Mouse (Mus musculus) cerebellum, adult 9-10 months (tissue): ENCODE measurements around the gene Krt39.

Experiments
- DNase-seq: peaks from one replicate; pipeline ENCODE4 v3.0.0; 2022

Gene Krt39

GRCm38 (mm10) chr11:99521288-99521860 lies at the start of gene Krt39:
Gene Krt39, minus strand, starts transcription at chr11:99521338.
- no peak for DNase-seq

- no peak for DNase-seq
These were observed 45.4 kb upstream of the Krt39 start, which contains the start of gene Krtap3-1 for GRCm38 (mm10) chr11:99566530-99566929. Gene Krtap3-1, minus strand, starts transcription at chr11:99566630.

- no peak for DNase-seq
These were observed 41.4 kb upstream of the Krt39 start for GRCm38 (mm10) chr11:99562580-99562979.

GRCm38 (mm10) chr11:99559366-99559765 lies 38.2 kb upstream of the Krt39 start, which contains the start of gene Gm11939:
Gene Gm11939, minus strand, starts transcription at chr11:99559466.
- no peak for DNase-seq

GRCm38 (mm10) chr11:99557976-99558745 lies 37.0 kb upstream of the Krt39 start:
- DNase-seq = no peak

- no peak for DNase-seq
These were observed 35.6 kb upstream of the Krt39 start, which contains the start of gene Krtap3-2 for GRCm38 (mm10) chr11:99556753-99557152. Gene Krtap3-2, minus strand, starts transcription at chr11:99556853.

- DNase-seq = no peak
These were observed 35.1 kb upstream of the Krt39 start for GRCm38 (mm10) chr11:99556195-99556594.

- DNase-seq = no peak
These were observed 29.6 kb upstream of the Krt39 start, which contains the start of gene Krtap3-3 for GRCm38 (mm10) chr11:99550765-99551164. Gene Krtap3-3, minus strand, starts transcription at chr11:99550865.

GRCm38 (mm10) chr11:99547892-99548291 lies 26.8 kb upstream of the Krt39 start:
- DNase-seq = no peak

- peak; percentile 22 for DNase-seq
These were observed 18.6 kb upstream of the Krt39 start for GRCm38 (mm10) chr11:99539721-99540120.

- no peak for DNase-seq
These were observed 7.0 kb downstream of the Krt39 start for GRCm38 (mm10) chr11:99514098-99514497.

GRCm38 (mm10) chr11:99500095-99500805 lies 20.9 kb downstream of the Krt39 start:
- no peak for DNase-seq

GRCm38 (mm10) chr11:99496460-99496859 lies 24.7 kb downstream of the Krt39 start:
- no peak for DNase-seq

- no peak for DNase-seq
These were observed 26.4 kb downstream of the Krt39 start for GRCm38 (mm10) chr11:99494741-99495140.

- no peak for DNase-seq
These were observed 27.6 kb downstream of the Krt39 start for GRCm38 (mm10) chr11:99493574-99493850.

GRCm38 (mm10) chr11:99492733-99493573 lies 28.2 kb downstream of the Krt39 start, which contains the start of gene Krt23:
Gene Krt23, minus strand, starts transcription at chr11:99493137.
- DNase-seq = no peak

GRCm38 (mm10) chr11:99491040-99491439 lies 30.1 kb downstream of the Krt39 start:
- DNase-seq = no peak

- DNase-seq = no peak
These were observed 30.5 kb downstream of the Krt39 start for GRCm38 (mm10) chr11:99490624-99491023.

- no peak for DNase-seq
These were observed 31.9 kb downstream of the Krt39 start for GRCm38 (mm10) chr11:99489233-99489632.

- DNase-seq = no peak
These were observed 46.2 kb downstream of the Krt39 start for GRCm38 (mm10) chr11:99474981-99475380.

- no peak for DNase-seq
These were observed 47.7 kb downstream of the Krt39 start for GRCm38 (mm10) chr11:99473433-99473832.

- no peak for DNase-seq
These were observed 48.7 kb downstream of the Krt39 start for GRCm38 (mm10) chr11:99472405-99472804.

- no peak for DNase-seq
These were observed 49.2 kb downstream of the Krt39 start for GRCm38 (mm10) chr11:99471946-99472345.
